Mouse (Mus musculus) embryonic stem cell, embryonic (primary cell): Measurements from ENCODE around the gene Rfx8.

Experiments used
- CTCF ChIA-PET, 4 experiments: fragments of 300-600 bp in 2 of 4; fragments of 350-600 bp in 2 of 4; sonication (Branson Sonifier 250); formaldehyde crosslinking; loops; one replicate each; lab custom pipeline; 2022; ENCODE audit warnings: inconsistent platforms in 2 of 4; lab: Charles Lee
- POLR2A ChIA-PET, 4 experiments: fragments of 300-600 bp in 2 of 4; fragments of 350-600 bp in 2 of 4; sonication (Branson Sonifier 250); formaldehyde crosslinking; loops; one replicate each; lab custom pipeline; 2022; ENCODE audit warnings: antibody characterized with exemption in 4 of 4, inconsistent platforms in 1 of 4; lab: Charles Lee

Gene Rfx8

DNA sequence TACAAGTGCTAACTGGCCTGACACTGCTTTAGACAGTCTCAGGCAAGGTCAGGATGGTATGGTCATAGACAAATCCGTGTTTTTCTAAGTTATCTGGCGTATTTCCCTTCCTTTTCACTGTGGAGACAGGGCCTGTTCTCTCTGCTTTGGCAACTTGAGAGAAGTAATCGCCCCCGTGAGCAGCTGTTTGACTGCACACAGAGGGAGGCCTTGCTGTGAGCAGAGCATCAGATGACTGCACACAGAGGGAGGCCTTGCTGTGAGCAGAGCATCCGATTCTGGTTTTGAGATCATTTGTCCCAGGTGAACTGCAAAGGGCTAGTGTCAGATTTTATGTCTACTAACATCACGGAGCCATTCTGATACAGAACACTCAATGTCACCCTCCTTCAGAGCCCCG, 20.2 kb upstream of the Rfx8 start:
- ChIA-PET CTCF (no interaction called here), POLR2A (no interaction called here)

DNA sequence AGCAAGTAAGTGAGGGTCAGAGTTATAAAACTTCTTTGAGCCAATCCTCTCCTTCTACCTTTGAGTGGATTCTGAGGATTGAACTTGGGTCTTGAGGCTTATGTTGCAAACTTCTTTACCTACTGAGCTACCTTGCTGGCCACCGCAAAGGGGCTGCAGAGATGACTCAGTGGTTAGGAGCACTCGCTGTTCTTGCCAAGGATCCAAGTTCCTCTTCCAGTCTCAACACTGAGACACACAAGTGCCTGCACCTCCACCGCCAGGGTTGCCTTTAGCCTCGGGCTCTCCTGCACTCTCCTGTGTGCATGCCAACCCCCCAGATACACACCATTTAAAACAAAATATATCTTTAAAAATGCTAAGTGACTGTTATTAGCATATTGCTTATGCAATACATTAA, 19.2 kb upstream of the Rfx8 start:
- POLR2A ChIA-PET = no interaction called here
- CTCF ChIA-PET = no interaction called here

DNA sequence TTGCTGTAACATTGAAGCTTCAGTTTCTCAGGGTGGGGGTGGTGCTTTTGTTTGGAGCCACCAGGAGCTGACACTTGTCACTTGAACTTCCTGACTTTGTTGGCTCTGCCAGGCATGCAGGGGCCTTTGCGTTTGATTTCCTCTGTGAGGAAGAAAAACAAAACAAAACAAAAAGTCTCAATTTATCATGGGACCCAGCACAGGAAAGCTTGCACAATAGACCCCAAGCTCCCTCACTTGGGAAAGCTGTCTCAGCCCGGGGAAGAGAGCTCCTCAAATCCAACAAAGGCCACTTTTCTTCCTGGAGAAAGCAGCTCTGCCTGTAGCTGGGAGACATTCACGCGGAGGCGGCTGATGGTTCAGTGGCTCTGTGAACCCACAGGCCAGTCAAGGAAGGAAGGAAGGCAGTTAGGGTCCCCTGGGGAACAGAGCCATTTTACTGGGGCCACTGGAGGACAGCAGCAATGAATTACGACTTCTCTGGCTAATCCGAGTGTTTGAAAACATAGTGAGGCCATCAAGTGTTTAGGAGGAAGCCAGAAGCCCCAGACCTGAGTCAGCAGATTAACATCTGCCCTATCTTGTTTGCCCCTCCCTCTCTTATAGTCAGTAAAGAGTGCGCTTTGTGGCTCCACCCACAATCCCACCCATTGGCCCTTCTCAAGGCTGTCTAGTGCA, 15.3 kb upstream of the Rfx8 start:
- ChIA-PET POLR2A (interaction anchor here in 1 of 4 experiments (0.9 to 1.0 kb wide), 3 partner anchors 20 to 175 kb away, joined by 3 to 5 read pairs (median 4); no protein-coding TSS in a partner anchor), CTCF (no interaction called here)

DNA sequence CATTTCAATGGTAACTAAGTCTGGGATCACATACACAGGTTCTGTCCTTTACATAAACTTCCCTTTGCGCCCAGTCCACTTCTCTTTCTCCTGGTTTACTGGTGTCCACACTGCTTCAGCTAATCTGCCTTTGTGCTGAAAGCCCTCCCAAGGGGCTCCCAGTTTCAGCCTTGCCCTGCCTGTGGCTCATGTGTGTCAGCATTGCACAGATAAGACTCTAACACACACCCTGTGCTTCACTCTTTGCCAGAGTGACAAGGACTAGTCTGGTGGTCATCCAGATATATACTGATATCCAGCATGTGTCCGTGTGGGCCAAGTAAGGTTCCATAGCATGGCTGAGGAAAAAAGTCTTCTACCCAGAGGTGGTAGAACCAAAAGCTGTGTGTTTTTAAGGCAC, 14.7 kb upstream of the Rfx8 start:
- ChIA-PET CTCF (no interaction called here), POLR2A (interaction anchor here in 1 of 4 experiments (0.9 kb wide), 2 partner anchors 20 to 175 kb away, joined by 4 to 5 read pairs; no protein-coding TSS in a partner anchor)

DNA sequence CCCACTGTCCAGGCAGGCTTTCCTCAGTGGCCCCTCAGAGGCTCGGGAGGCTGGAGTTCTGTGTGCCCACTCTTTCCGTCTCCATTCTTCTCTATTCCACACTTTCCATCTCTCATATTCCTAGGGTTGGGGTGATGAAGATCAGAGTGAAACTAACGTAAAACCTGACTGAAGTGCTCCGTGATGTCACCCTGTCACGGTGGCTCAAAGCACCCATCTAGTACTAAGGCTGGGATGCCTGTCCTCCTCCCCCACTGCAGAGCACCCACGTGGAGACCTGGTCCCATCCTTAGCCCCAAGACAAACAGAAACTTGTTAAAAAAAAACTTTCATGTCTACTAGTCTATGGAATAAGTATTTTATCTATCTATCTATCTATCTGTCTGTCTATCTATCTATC, 14.1 kb upstream of the Rfx8 start:
- ChIA-PET CTCF (no interaction called here), POLR2A (no interaction called here)

DNA sequence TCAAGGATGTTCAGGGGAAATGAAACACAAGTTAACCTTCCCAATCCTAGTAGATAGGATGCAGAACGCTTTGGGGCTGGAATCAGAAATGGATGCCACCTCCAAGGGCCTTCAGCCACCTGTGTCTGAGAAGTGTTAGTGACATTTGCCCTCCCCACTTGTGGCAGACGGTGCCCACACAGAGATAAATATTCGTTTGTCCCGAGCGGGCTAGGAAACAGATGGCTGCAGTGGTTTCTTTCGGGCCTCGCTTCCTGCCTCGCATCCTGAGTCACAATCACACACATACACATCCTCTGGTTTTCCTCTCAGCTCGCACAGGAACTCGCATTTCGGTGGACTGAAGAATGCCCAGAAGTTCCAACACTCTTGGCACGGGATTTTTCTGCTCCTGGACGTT, 13.5 kb upstream of the Rfx8 start:
- ChIA-PET POLR2A (no interaction called here), CTCF (no interaction called here)

DNA sequence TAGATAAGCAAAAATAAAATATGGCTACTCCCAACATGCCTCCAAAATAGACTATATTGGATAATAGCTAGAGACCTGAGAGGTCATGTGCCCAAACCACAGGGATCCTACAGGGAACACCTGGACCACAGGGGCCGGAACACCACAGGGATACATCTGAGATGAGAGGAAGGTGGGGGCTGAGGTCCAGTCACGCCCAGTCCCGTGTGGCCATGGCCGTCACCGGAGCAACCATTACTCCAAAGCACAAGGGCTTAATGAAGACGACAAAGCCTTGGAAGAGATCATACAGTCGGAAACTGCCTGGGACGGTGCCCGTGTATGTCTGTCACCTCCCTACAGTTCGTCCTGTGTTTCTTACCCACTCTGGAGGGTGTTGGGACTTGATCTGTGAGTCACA, 13.1 kb upstream of the Rfx8 start:
- CTCF ChIA-PET = no interaction called here
- POLR2A ChIA-PET = no interaction called here

DNA sequence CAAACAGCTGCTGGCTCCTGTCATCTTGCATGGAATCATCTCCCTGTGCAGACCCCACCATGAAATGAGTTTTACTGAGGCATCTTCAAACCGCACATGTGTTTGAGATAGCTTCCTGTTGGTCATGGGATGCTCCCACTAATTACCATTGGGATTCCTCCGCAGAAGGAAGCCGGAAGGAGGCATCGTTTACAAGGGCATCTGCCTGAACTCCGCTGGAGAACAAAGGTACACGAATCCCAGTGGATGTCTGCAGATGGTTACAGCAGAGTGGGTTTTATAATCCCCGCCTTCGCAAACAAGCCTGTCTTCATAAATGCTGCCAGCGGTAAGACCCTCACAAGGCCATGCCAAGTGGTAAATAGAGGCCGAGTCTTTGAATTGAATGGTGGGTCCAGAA, 11.3 kb upstream of the Rfx8 start:
- ChIA-PET CTCF (interaction anchor here in 2 of 4 experiments (0.7 to 1.2 kb wide), 2 partner anchors 12 to 224 kb away, joined by 3 to 4 read pairs; no protein-coding TSS in a partner anchor), POLR2A (interaction anchor here in 1 of 4 experiments (1.0 to 1.7 kb wide), 3 partner anchors 15 to 31 kb away, joined by 3 to 4 read pairs (median 4); no protein-coding TSS in a partner anchor)

DNA sequence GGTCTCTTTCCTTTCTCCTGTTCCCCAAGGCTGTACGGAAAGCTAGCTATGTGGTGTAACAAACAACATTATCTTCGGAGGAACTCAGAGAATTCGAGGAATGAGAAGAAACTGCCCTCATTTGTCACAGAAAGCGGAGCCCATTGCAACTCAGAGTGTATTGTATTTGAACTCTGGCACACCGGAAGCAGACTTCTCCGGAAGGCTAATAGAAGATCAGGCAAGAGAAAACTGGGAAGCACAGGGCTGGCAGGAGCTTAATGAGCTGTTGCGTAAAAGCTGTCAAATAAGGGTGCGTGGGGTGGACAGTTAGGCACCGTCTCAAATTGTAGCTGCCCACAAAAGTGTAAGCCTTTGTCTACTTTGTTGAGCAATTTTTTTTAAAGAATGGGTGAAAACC, 10.7 kb upstream of the Rfx8 start:
- CTCF ChIA-PET = interaction anchor here in 2 of 4 experiments (0.5 to 1.2 kb wide), 3 partner anchors 11 to 225 kb away, joined by 3 to 4 read pairs (median 3); no protein-coding TSS in a partner anchor
- POLR2A ChIA-PET = interaction anchor here in 1 of 4 experiments (1.0 to 1.7 kb wide), 3 partner anchors 14 to 30 kb away, joined by 3 to 4 read pairs (median 4); no protein-coding TSS in a partner anchor

DNA sequence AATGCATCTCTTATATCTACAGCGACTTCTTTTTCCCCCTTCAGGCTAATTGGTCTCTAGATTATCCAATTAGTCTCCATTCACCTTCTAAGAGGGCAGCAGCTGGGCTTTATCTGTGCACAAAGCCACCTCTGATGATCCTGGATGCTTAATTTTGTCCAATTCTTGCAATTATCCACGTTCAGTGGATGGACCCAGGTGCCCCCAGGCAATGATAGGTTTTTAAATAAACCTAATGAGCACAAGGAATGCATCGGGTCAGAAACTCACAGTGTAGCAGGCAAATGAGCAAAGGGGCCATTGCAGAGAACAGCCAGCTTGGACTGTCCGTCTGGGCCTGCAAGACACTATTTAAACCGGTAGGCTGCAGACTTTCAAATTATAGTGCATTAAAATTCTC, 10.1 kb upstream of the Rfx8 start:
- POLR2A ChIA-PET = interaction anchor here in 2 of 4 experiments (0.6 to 1.5 kb wide), 2 partner anchors 10 to 12 kb away, joined by 4 to 7 read pairs; partner anchors contain the start of gene Rfx8 (in 1 of the 2)
- CTCF ChIA-PET = interaction anchor here in 1 of 4 experiments (0.5 kb wide), 1 partner anchor 180 kb away, joined by 3 read pairs; no protein-coding TSS in a partner anchor

DNA sequence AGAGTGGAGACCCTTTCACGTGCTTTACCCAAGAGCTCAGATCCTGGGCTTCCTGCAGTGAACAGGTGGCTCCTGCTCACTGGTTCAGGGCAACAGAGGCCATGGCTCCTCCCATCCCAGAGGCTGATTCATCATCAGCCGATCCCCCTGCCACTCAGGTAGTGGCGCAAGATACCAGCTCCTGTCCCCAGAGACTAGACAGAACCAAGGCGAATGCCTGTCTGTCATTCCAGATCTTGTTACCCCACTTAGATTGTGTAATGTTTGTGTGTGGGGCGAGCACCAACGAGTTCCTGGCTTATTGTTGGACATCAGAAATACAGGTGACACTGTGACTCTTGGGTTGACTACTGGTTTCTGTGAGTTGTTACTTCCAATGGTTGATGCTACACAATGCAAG, 9.1 kb upstream of the Rfx8 start:
- CTCF ChIA-PET = no interaction called here
- POLR2A ChIA-PET = interaction anchor here in 3 of 4 experiments (0.7 to 1.5 kb wide), 3 partner anchors 9 to 357 kb away, joined by 3 to 7 read pairs (median 5); partner anchors contain the start of gene Rfx8 (in 2 of the 3)

DNA sequence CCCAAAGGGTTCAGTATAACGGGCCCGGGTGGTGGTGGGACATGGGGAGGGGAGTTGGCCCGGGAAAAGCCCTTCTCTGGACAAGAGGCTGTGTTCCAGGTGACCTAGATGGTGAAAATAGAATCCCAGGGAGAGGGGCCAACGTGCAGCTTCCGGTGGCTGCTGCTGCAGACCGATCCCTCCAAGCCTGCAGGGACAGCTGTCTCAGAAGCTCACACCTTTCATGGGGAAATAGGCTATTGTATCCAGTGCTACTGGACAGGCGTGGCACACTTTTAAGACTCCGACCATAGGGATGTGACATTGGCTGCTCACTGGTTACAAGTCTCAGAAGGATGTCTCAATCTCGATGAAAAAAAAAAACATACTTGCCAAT, 542 bp upstream of the Rfx8 start:
- CTCF ChIA-PET = interaction anchor here in 1 of 4 experiments (0.5 to 1.1 kb wide), 2 partner anchors 19 to 40 kb away, joined by 4 to 5 read pairs; no protein-coding TSS in a partner anchor
- POLR2A ChIA-PET = interaction anchor here in 2 of 4 experiments (0.8 to 1.9 kb wide), 5 partner anchors 8 to 203 kb away, joined by 3 to 7 read pairs (median 4); no protein-coding TSS in a partner anchor

DNA sequence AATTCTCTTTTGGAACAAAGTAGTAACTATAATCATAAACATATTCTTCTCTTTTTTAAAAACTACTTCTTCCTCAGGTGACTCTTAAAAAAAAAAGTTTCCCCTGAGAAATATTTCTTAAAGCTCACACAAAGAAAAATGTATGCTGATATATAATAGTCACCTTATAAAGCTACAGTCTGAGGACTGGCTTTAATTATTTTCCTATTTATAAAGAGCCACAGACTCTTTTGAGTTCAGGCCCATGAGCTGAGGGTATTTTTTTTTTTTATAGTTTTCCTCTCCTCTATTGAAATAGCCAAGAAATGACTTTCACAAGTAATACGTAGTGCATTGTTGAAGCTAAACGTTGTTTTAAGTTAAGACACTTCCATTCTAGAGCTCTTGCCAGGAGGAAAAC, 611 bp downstream of the Rfx8 start:
- ChIA-PET CTCF (interaction anchor here (0.6 to 1.6 kb wide), 4 partner anchors 12 to 209 kb away, joined by 3 to 4 read pairs (median 3); no protein-coding TSS in a partner anchor), POLR2A (interaction anchor here in 2 of 4 experiments (0.7 to 1.9 kb wide), 5 partner anchors 10 to 571 kb away, joined by 3 to 7 read pairs (median 3); no protein-coding TSS in a partner anchor)

DNA sequence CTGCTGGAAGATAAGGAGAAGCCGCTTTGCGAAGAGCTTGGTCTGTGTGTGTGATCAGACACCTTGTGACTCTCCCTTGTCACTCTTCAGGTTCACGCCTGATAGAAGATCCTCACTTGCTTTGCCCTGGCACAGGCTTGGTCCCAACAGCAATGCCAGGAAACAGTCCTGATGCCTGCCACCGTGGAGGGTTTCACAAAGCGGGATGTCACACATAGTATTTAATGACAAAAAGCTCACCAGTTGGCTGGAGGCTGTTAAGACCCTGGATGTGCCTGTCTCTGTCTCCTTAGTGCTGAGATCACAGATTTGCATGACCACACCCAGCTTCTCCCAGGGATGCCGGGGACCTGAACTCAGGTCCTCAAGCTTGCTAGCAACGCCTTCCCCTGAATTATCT, 5.2 kb downstream of the Rfx8 start:
- CTCF ChIA-PET = no interaction called here
- POLR2A ChIA-PET = interaction anchor here in 1 of 4 experiments (0.8 kb wide), 1 partner anchor 20 kb away, joined by 4 read pairs; no protein-coding TSS in a partner anchor

DNA sequence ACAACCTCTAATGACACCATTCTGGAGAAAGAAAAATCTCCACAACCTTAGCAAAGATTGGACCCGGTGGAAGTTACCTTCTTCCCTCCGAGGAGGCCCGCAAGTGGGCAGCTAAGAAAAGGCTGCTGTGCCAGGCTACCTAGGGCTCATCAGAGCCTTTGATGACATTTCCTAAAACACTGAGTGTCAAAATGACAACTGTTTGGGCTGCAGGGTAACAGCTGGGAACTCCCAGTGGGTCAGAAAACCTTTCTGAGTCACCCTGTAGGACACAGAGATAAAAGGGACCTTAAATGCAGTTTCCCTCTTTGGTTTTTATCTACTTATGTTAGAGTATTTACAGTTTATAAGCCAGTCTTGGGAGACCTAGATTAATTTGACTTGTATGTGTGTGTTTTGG, 6.1 kb downstream of the Rfx8 start:
- ChIA-PET POLR2A (no interaction called here), CTCF (no interaction called here)

DNA sequence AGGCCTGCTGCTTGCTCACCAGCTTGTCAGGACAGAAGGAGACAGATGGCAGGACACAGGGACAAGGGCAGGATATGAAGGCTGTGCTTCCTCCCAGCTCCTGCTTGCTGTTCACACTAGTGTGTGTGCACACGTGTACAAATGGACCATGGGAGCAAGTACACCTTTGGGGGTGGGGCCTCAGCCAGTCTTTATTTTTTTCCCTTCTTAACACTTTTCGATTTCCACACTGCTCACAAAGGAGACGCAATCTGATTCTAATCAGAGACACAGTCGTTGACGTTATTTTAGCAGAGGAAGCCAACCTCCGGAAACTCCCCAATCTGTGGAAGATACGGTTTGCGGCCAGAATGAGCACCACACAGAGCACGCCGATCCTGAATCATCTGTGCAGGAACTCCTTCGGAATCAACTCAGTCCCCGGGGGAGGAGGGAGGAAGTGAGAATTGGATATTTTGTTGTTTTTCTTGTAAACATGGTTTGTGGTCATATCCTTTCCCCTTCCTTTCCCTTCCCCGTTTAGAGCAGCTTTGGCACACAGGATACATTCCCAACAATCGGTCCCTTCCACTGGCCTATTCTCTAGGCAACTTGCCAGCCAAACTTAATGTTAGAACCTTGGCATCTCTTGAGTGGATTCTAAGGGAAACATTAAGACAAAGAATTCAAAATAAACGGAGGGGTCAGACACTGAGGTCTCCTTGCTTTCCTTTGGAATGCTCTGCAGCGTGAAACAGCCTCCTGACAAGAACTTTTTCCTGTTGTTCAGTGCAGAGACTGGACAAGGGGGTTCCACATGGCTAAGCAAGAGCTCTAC, 6.7 kb downstream of the Rfx8 start:
- ChIA-PET CTCF (no interaction called here), POLR2A (no interaction called here)

DNA sequence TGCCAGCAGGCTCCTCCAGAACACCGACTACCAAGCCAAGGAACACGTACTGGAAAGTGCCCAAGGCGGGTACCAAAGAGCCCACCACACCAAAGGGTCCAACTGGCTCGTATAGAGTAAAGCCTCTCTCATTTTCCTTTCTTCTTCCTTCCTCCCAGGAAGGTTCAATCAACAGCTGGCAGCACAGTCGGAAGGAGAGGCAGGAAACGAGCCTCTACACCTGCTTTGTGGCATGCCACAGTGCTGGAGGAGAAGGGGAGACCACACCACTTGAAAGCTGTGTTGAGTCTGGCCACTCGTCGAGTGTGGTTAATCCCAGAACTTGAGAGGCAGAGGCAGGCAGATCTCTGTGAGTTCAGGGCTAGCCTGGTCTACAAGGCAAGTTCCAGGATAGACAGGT, 7.5 kb downstream of the Rfx8 start:
- CTCF ChIA-PET = no interaction called here
- POLR2A ChIA-PET = no interaction called here

DNA sequence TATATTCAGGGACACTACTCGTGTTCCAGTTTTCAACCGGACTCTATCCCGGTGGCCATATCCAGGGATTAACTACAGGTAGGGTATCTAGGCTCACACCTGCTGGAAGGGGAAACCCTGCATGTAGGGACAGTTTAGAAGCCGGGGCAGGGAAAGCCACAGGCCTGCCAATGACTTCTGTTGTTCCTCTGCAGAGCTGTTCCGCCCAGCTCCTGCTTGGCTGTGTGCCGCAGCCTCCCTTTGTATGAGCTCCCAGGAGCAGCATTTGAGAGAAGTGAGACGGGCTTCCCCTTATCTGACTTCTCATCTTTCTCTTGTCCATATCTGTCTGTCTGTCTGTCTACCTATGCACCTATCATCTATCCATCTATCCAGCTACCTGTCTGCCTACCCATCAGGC, 8.5 kb downstream of the Rfx8 start:
- POLR2A ChIA-PET = no interaction called here
- CTCF ChIA-PET = no interaction called here

DNA sequence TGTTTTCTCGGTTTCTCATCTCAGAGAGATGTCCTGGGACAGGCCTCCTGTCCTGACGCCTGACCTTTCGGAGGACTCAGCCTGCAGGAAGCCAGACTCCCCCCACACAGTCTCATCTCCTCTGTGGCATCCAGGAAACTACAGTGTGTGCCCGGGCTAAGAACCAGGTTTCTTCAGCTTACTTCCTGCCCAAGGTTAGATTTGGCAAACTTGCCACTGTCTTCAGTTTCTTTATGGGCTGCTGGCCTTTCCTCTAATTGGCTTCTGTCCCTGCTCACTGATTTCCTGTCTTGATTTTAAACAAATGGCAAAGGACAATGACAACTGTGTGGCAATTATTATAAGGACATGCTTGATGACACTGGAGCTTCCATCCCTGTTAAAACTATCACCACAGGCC, 10.2 kb downstream of the Rfx8 start:
- POLR2A ChIA-PET = interaction anchor here in 1 of 4 experiments (1.2 kb wide), 1 partner anchor 26 kb away, joined by 3 read pairs; no protein-coding TSS in a partner anchor
- CTCF ChIA-PET = interaction anchor here in 1 of 4 experiments (1.0 kb wide), 1 partner anchor 23 kb away, joined by 3 read pairs; no protein-coding TSS in a partner anchor
